Mouse (Mus musculus) forelimb bud, embryonic 11.5 days (tissue): Measurements from ENCODE around the gene Acot13.
"Not testable (repeated sequence)": the region's sequence is repeated elsewhere in the genome, so short reads cannot be mapped to it uniquely, and the experiment has no call there.

Experiments
- DNase-seq: peaks from one replicate; pipeline ENCODE4 v3.0.0-alpha.2; 2012; ENCODE audit warnings: low read depth, low spot score

Acot13 gene

GRCm38 (mm10) chr13:24831353-24832130 is at the start of gene Acot13, which contains the start of gene Tdp2:
Acot13 (minus strand) TSS chr13:24831540.
Tdp2 (plus strand) TSS chr13:24831679.
- peak; percentile 97 for DNase-seq

GRCm38 (mm10) chr13:24880704-24881103 is 49.4 kb upstream of the Acot13 start:
- DNase-seq: no peak

- no peak for DNase-seq
These were observed 48.9 kb upstream of the Acot13 start for GRCm38 (mm10) chr13:24880208-24880607.

- DNase-seq: no peak
These were observed 48.2 kb upstream of the Acot13 start for GRCm38 (mm10) chr13:24879359-24880040.

- DNase-seq: no peak
These were observed 36.9 kb upstream of the Acot13 start for GRCm38 (mm10) chr13:24868233-24868632.

- DNase-seq: no peak
These were observed 36.4 kb upstream of the Acot13 start for GRCm38 (mm10) chr13:24867789-24868188.

- no peak for DNase-seq
These were observed 35.4 kb upstream of the Acot13 start for GRCm38 (mm10) chr13:24866430-24867402.

GRCm38 (mm10) chr13:24862520-24862919 is 31.2 kb upstream of the Acot13 start:
- no peak for DNase-seq

GRCm38 (mm10) chr13:24862021-24862420 is 30.7 kb upstream of the Acot13 start:
- no peak for DNase-seq

- no peak for DNase-seq
These were observed 29.7 kb upstream of the Acot13 start for GRCm38 (mm10) chr13:24861084-24861483.

GRCm38 (mm10) chr13:24859115-24859514 is 27.8 kb upstream of the Acot13 start:
- DNase-seq: no peak

- DNase-seq: no peak
These were observed 21.2 kb upstream of the Acot13 start for GRCm38 (mm10) chr13:24852570-24852969.

- no peak for DNase-seq
These were observed 20.6 kb upstream of the Acot13 start for GRCm38 (mm10) chr13:24851989-24852388.

- no peak for DNase-seq
These were observed 18.0 kb upstream of the Acot13 start for GRCm38 (mm10) chr13:24849318-24849717.

- no peak for DNase-seq
These were observed 13.9 kb upstream of the Acot13 start, which contains the start of gene D130043K22Rik for GRCm38 (mm10) chr13:24844983-24845955. D130043K22Rik (plus strand) TSS chr13:24845135.

- no peak for DNase-seq
These were observed 10.4 kb upstream of the Acot13 start for GRCm38 (mm10) chr13:24841702-24842101.

GRCm38 (mm10) chr13:24839831-24840230 is 8.5 kb upstream of the Acot13 start:
- DNase-seq: no peak

- DNase-seq: not testable (repeated sequence)
These were observed 6.4 kb upstream of the Acot13 start for GRCm38 (mm10) chr13:24837765-24838164.

- DNase-seq: no peak
These were observed 1.4 kb upstream of the Acot13 start for GRCm38 (mm10) chr13:24832811-24833155.

- DNase-seq: no peak
These were observed 931 bp upstream of the Acot13 start for GRCm38 (mm10) chr13:24832131-24832810.
